Mouse (Mus musculus): ENCODE measurements around the gene Mepe.

Mepe gene

GRCm38 (mm10) chr5:104325029-104325428, at the start of gene Mepe:
Gene Mepe (plus strand): TSS chr5:104325329.
- DNase-seq, result no peak

- no peak for DNase-seq
Observed at GRCm38 (mm10) chr5:104294201-104294600, 30.9 kb upstream of the Mepe start.

DNA sequence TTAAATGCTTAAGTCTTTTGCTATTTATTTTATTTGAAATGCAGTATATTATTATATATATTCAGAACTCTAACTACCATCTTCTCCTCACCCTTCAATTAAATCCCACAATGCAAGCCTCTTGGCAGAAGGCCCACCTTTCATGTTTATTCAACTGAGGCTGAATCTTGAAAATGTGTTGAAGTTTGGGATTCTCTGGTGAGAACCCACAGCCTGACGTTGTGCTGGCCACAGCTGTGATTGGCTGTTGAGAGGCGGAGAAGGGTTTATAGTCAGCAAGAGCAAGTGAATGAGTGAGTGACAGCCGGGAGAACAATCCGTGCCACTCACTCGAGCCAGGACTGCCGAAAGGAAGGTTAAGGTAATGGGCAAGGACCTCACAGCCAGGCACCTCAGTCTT, 26.1 kb upstream of the Mepe start, which contains the start of gene Ibsp:
Ibsp (plus strand) TSS at position 178 of the 400 bp plus-strand sequence.
- DNase-seq, result no peak

- no peak for DNase-seq
Observed at GRCm38 (mm10) chr5:104314073-104314472, 11.1 kb upstream of the Mepe start.

- DNase-seq, result no peak
Observed at GRCm38 (mm10) chr5:104326884-104327283, 1.8 kb downstream of the Mepe start.

DNA sequence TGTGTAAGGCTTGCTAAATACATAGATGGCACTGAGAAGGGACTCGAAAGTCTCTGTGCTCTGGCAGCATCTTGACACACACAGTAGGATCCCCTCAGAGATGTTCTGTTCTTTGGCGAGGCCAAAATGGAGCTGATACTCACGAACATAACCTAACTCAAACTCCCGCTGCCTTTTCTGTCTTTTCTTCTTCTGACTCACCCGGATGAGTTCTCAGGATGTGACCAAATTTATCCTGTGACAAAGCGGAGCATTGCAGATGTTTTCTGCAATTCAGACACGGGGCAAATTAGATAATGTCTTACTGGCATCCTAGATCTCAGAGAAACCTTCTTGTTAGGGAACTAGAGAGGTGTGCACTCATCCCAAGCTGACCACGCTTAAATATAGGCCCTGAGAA, 2.3 kb downstream of the Mepe start:
- no peak for DNase-seq

DNA sequence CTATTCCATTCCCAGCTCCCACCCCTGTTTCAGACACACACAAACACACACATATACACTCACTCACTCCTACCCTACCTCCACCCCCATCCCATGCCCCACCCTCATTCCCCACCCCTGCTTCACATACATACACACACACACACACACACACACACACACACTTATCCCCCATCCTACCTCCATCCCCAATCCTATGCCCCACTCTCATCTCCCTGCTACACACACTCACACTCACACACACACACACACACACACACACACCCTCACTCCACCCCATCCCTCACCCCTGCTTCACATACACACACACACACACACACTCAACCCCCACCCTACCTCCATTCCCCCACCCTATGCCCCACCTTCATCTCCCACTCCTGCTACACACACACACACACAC, 2.7 kb downstream of the Mepe start:
- DNase-seq, result no peak

DNA sequence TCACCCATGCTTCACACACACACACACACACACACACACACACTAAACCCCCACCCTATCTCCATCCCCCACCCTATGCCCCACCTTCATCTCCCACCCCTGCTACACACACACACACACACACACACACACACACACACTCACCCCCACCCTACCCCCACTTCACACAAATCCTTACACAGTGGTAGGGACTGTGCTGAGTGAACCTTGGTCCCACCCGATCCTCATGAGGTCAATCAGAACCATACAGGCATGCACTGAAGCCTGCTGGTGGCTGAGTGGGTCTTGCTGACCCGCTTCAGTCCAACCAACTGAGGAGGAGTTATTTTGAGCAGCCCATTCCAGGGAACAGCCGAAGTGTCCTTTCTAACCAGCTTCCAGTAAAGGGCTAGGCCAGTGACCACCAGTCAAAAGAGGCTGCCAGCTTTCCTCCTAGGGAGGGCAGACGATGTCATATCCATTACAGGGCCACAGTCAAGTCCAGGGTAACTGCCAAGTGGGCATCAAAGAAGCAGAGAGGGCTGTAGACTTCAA, 3.3 kb downstream of the Mepe start:
- DNase-seq, result no peak

DNA sequence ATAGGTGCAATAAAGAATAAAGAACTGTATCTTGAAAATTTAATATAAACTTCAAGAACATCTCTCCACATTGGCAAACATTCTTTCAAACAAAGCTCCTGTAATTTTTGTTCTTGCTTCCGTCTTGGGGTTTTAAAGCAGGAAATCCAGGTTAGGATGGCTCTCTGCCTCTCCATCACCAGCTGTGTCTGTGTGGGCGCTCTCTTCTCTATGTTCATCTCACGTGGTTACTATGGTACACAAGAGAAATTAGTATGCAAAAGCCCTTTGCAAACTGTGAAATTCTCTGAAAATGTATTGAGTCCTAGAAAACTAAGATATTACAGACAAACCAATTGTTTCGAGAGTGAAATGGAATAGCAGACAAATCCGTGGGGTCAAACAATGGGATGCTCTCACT, 4.3 kb downstream of the Mepe start:
- DNase-seq, result no peak

GRCm38 (mm10) chr5:104330088-104330487, 5.0 kb downstream of the Mepe start:
- DNase-seq, result no peak

DNA sequence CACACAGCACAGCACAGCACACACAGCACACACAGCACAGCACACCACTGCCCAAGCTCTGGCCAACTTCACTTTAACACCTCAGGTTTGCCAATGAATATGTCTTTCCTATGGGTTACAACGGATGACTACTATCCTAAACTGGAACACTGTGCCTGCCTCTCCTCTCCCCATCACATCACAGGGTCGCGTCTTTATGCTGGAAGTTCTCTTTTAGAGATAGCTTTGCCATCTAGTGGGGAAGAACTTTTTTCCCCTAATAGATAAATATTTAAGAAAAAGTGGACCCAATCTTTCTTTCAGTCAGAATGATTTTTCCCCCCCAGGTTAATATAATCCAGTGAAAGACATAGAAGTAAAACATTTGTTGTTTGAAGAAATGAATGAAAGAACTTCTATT, 7.2 kb downstream of the Mepe start:
- no peak for DNase-seq

- DNase-seq, result no peak
Observed at GRCm38 (mm10) chr5:104333231-104333640, 8.1 kb downstream of the Mepe start.

DNA sequence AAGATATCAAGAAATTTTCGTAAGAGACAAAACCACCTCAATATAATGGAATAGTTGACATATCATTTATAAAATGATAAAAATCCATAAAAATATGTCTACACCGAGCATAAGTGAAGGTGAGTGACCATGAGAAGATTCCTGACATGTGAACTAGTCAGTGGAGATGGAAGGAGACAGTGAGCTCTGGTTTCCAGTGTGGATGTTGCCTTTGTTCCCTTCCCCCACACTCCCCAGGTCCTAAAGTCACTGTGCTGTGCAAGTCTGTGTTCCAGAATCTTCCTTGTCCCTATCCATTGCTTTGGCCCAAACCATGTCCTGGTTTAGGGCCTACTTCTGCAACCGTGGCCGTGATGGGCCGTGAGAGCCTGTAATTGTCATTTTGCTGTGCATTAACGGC, 8.5 kb downstream of the Mepe start:
- DNase-seq, result no peak

DNA sequence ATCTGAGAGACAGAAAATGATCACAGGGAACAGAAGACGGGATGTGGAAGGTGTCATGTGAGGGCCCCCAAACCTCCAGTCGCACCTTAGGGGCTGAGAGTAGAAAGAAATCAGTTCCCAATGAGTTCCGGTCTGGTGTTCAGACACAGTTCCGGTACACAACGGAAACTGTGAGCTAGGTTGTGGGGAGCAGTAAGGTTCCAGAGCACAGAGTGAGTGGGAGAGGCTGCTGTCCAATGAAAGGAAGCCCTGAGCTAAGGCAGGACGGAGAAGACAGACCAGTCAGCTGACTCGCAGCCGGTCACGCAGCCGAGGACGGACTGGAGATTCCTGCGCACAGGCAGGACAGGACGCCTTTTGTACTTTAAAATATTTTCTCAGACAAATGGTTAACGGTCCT, 9.4 kb downstream of the Mepe start:
- no peak for DNase-seq

DNA sequence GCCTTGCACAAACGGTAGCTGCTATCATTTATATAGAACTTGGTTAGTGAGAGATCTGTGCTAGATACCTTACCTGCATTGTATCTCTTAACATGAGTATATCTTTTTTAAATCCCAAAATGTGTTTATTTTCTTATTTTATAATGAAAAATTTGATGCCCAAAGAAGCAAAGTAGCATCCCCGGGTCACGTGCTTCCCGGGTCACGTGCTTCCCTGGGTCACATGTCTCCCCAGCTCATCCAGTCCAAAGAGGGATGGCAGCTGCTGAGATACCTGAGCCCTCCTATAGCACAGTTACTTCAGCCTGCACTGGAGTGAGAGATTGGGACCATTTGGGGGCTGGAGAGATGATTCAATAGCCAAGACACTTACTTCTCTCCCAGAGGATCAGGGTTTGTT, 10.8 kb downstream of the Mepe start:
- DNase-seq, result no peak

GRCm38 (mm10) chr5:104337491-104337890, 12.4 kb downstream of the Mepe start:
- DNase-seq, result no peak

DNA sequence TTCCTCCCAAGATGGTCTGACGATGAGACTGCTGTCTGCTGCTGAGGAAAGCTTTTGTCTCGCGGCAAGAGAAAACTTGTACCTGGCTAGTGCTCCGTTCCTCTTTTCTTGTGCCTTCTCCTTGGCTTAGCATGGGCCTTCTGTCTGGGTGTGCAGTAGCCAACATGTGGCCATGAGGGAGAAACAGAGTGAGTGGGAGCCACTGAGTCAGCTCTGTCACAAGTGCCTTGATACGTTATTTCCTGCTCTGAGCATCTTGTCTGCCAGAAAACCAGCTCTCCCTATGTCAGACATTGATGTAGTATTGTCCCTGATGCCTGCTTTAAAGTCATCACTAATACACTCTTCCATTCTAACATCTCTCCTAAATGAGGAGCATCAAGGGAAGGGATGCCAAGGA, 13.9 kb downstream of the Mepe start:
- no peak for DNase-seq

GRCm38 (mm10) chr5:104339706-104340512, 14.8 kb downstream of the Mepe start:
- DNase-seq, result no peak

DNA sequence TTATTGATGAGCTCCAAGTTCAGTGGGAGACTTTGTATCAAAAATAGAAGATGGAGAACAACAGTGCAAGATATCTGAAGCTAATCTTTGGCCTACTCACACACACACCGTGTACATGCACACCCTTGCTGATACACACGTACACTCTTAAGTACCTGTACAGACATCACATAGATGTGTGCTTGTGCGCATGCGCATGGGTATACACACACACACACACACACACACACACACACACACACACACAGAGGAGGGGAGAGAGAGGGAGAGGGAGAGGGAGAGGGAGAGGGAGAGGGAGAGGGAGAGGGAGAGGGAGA, 15.3 kb downstream of the Mepe start:
- no peak for DNase-seq

- DNase-seq, result no peak
Observed at GRCm38 (mm10) chr5:104342881-104343280, 17.8 kb downstream of the Mepe start.

GRCm38 (mm10) chr5:104344526-104345240, 19.6 kb downstream of the Mepe start:
- no peak for DNase-seq

GRCm38 (mm10) chr5:104345241-104345630, 20.1 kb downstream of the Mepe start:
- no peak for DNase-seq

- no peak for DNase-seq
Observed at GRCm38 (mm10) chr5:104351041-104351440, 25.9 kb downstream of the Mepe start.

DNA sequence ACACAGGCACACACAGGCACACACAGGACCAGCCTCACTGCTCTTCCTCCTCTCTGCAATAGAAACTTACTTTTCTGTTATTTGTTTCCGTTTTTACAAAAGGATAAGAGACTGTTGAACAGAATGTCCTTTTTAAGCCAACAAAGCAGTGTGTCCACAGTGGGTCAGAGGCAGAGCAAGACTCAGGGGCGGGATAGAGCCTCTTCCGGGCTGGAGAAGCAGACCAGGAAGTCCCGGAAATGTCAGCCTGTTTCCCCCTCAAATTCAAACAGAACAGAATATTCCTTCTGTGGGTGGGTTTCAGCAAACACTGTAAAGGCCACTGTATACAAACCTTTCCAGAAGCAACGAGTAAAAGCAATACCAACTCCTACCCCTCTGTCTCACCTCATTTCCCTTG, 26.7 kb downstream of the Mepe start:
- DNase-seq, result no peak
